Mouse (Mus musculus): ENCODE measurements around the gene Ttc28.

- TF ChIP-seq CTCF (IDR thresholded peaks at IDR 0.05; ENCODE audit: insufficient read depth, low read length) (no peak), POLR2A (IDR thresholded peaks at IDR 0.05; ENCODE audit: borderline replicate concordance, extremely low read depth, low read depth, low read length) (no peak)
Observed at GRCm38 (mm10) chr5:111144411-111144810, 264.8 kb downstream of the Ttc28 start.
